Mouse (Mus musculus) c-Kit-negative CD71-positive TER-119-positive erythroid progenitor cells, embryonic 14.5 days (primary cell): ENCODE results near the gene Ccdc39.
A peak's percentile ranks its signal among the peaks of the same experiment; 100 is the strongest.

ENCODE experiments used
- DNase-seq: peaks from one replicate; pipeline ENCODE4 v3.0.0-alpha.2; 2013; ENCODE audit warnings: low read depth, low spot score

Gene Ccdc39

GRCm38 (mm10) chr3:33843801-33844632, at the start of gene Ccdc39:
TSS of gene Ccdc39 (minus strand) at chr3:33844310.
- DNase-seq, result no peak

- no peak for DNase-seq
Measured at GRCm38 (mm10) chr3:33893433-33893832, 49.3 kb upstream of the Ccdc39 start.

- DNase-seq, result no peak
Measured at GRCm38 (mm10) chr3:33887438-33887837, 43.3 kb upstream of the Ccdc39 start.

GRCm38 (mm10) chr3:33883105-33883504, 39.0 kb upstream of the Ccdc39 start:
- no peak for DNase-seq

GRCm38 (mm10) chr3:33882695-33883094, 38.6 kb upstream of the Ccdc39 start:
- no peak for DNase-seq

- DNase-seq, result no peak
Measured at GRCm38 (mm10) chr3:33878661-33879060, 34.6 kb upstream of the Ccdc39 start.

- DNase-seq, result no peak
Measured at GRCm38 (mm10) chr3:33874456-33875286, 30.6 kb upstream of the Ccdc39 start.

GRCm38 (mm10) chr3:33873837-33874236, 29.7 kb upstream of the Ccdc39 start:
- no peak for DNase-seq

- no peak for DNase-seq
Measured at GRCm38 (mm10) chr3:33873366-33873765, 29.3 kb upstream of the Ccdc39 start.

- DNase-seq, result no peak
Measured at GRCm38 (mm10) chr3:33864000-33864540, 20.0 kb upstream of the Ccdc39 start.

- DNase-seq, result no peak
Measured at GRCm38 (mm10) chr3:33858939-33859338, 14.8 kb upstream of the Ccdc39 start.

- DNase-seq, result no peak
Measured at GRCm38 (mm10) chr3:33853062-33853461, 9.0 kb upstream of the Ccdc39 start.

- DNase-seq, result no peak
Measured at GRCm38 (mm10) chr3:33850856-33851255, 6.7 kb upstream of the Ccdc39 start.

- no peak for DNase-seq
Measured at GRCm38 (mm10) chr3:33846639-33847038, 2.5 kb upstream of the Ccdc39 start.

- no peak for DNase-seq
Measured at GRCm38 (mm10) chr3:33838877-33839276, 5.2 kb downstream of the Ccdc39 start.

- no peak for DNase-seq
Measured at GRCm38 (mm10) chr3:33836576-33836975, 7.5 kb downstream of the Ccdc39 start.

GRCm38 (mm10) chr3:33832351-33832750, 11.8 kb downstream of the Ccdc39 start:
- DNase-seq, result no peak

GRCm38 (mm10) chr3:33824135-33824946, 19.8 kb downstream of the Ccdc39 start:
- peak; percentile 12 for DNase-seq

GRCm38 (mm10) chr3:33807151-33807550, 37.0 kb downstream of the Ccdc39 start:
- DNase-seq, result no peak

- DNase-seq, result no peak
Measured at GRCm38 (mm10) chr3:33800513-33800820, 43.6 kb downstream of the Ccdc39 start.

- DNase-seq, result peak; percentile 95
Measured at GRCm38 (mm10) chr3:33799617-33800512, 44.2 kb downstream of the Ccdc39 start, which contains the start of gene Ttc14. TSS of gene Ttc14 (plus strand) at chr3:33799832.
